Mouse (Mus musculus) forebrain, embryonic 16.5 days (tissue): ENCODE measurements at regions not wholly inside any gene's neighbourhood (a gene's known extent, or its start where the extent isn't known, plus 50 kb on each side); places are given as distances from the start of the nearest gene placed in this dataset.

ENCODE experiments used
- ATAC-seq: fragments of 200-750 bp; cut with Nextera tagmentation; 2 replicates; pipeline ENCODE4 v1.8.0; 2017; ENCODE audit warnings: mild to moderate bottlenecking, moderate library complexity
- H3K27ac ChIP-seq: fragments of 300-500 bp; sonication (generic); 2 replicates; pipeline ENCODE4 v1.5.1; 2014; ENCODE audit warnings: low read length, control low read depth
- H3K27me3 ChIP-seq: fragments of 300-500 bp; sonication (generic); replicated peaks from 2 replicates; pipeline ENCODE4 v1.6.1; 2014; ENCODE audit warnings: low read length; ENCODE audit not compliant: control insufficient read depth, insufficient read depth
- H3K36me3 ChIP-seq: fragments of 300-500 bp; sonication (generic); 2 replicates; pipeline ENCODE4 v1.6.1; 2014; ENCODE audit not compliant: control insufficient read depth, insufficient read depth
- H3K4me1 ChIP-seq: fragments of 300-500 bp; sonication (generic); replicated peaks from 2 replicates; pipeline ENCODE4 v1.6.1; 2014; ENCODE audit warnings: low read length; ENCODE audit not compliant: control insufficient read depth, insufficient read depth
- H3K4me2 ChIP-seq: fragments of 300-500 bp; sonication (generic); 2 replicates; pipeline ENCODE4 v1.6.1; 2014; ENCODE audit warnings: mild to moderate bottlenecking, low read length, control low read depth
- H3K4me3 ChIP-seq: fragments of 300-500 bp; sonication (generic); replicated peaks from 2 replicates; pipeline ENCODE4 v1.5.1; 2014; ENCODE audit warnings: mild to moderate bottlenecking, low read length, control low read depth
- H3K9ac ChIP-seq: fragments of 300-500 bp; sonication (generic); replicated peaks from 2 replicates; pipeline ENCODE4 v1.6.1; 2014; ENCODE audit warnings: low read depth, low read length, control low read depth
- H3K9me3 ChIP-seq: fragments of 300-500 bp; sonication (generic); 2 replicates; pipeline ENCODE4 v1.6.1; 2016; ENCODE audit warnings: low read length; ENCODE audit not compliant: control insufficient read depth
- WGBS: fragments of 180-500 bp; shearing (Covaris S2); extraction: QIAGEN DNeasy Blood & Tissue Kit; methylation state at CpG from one replicate; pipeline ENCODE4 v1.1.7; 2014; 5-methylcytosine and 5-hydroxymethylcytosine counted together

DNA sequence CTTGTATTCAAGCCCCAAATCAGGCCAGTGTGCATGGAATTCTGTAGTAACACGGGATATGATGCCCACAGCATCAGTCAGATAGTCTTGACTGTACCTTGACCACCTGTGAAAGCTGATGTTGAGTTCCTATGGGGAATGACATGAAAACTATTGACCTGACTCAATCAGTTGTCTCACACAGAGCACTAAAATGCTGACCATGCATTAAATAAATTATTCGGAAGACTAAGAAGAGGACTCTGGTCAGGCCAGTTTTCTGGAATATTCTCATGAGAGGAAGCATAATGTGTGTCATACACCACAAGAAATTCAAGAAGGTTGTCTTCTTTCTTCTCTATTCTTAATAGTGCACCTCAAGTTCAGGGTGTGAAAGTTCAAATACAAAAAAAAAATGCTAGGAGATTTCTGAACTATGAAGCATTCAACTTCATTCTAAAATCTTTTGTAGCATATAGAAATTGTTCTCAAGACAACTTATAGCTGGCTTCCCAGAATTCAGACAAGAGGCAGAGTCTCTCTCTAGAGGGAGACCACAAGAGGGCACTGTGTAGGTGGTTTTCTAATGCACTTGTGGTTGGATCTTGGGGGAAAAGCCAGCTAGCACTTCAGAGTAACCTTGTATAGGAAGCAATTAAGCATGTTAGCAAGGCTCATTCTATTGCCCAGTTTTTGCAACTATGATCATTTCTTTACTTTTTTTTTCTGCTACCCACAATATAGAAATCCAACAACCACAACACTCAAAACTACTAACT is 279.7 kb downstream of the Nsun3 start:
- Histone ChIP-seq H3K9ac (no peak overlapping the region), H3K27ac (no peak overlapping the region), H3K4me2 (no peak overlapping the region), H3K4me3 (no peak overlapping the region), H3K4me1 (no peaks in the 10 kb centered on the region), H3K36me3 (no peaks in the 10 kb centered on the region), H3K27me3 (no peaks in the 10 kb centered on the region), H3K9me3 (no peaks in the 10 kb centered on the region)
- ATAC-seq, result no peak
- 64% methylated on average over 2 of the region's 2 CpGs for WGBS

DNA sequence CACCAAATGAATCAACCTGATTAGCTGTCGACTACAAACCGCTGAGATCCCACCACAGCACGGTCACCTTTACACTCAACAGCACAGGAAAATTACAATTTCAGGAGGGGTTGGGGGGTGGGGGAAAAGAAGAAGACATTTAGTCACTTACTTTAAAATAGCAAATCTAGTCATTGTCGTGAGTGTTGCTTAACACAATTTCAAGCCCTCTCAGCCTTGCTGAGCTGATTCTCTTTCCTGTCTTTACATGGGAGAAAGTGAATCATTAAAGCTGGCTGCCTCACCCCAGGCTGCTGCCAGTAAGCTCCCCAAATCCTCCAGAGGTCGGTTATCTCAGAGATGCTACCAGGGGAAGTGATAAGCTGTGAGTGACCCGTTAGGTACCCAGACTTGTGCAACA is 285.7 kb downstream of the Nsun3 start:
- Histone ChIP-seq H3K4me2 (no peak overlapping the region), H3K27me3 (no peaks in the 10 kb centered on the region), H3K4me3 (no peak overlapping the region), H3K9me3 (no peaks in the 10 kb centered on the region), H3K36me3 (no peaks in the 10 kb centered on the region), H3K9ac (no peak overlapping the region), H3K27ac (no peak overlapping the region), H3K4me1 (no peaks in the 10 kb centered on the region)
- ATAC-seq, result no peak
- 76% methylated on average over 6 of the region's 6 CpGs for WGBS

DNA sequence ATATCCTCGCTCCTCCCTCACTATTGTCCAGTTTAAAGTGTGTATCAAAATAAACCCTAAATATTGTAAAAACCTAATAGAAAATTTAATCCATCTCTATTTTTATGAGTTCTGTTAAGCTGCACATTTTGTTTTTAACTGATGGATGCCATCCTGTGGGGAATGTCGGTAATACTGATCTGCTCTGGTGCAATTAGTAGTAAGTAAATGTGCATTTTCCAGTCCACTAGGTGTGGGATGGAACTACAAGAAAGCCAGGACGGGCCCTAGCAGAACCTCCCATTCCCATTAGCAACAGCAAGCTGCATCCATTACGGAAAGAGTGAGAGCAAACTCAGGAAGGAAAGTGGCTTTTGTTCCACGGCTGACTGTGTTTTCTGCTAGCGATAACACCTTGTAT is 286.3 kb downstream of the Nsun3 start:
- Histone ChIP-seq H3K27ac (no peak overlapping the region), H3K4me3 (no peak overlapping the region), H3K4me1 (no peaks in the 10 kb centered on the region), H3K4me2 (no peak overlapping the region), H3K27me3 (no peaks in the 10 kb centered on the region), H3K36me3 (no peaks in the 10 kb centered on the region), H3K9ac (no peak overlapping the region), H3K9me3 (no peaks in the 10 kb centered on the region)
- peak; percentile 61; the same call in 1 of the 2 replicates for ATAC-seq
- WGBS, result 66% methylated on average over 6 of the region's 6 CpGs

- H3K4me2 ChIP-seq, result no peak overlapping the region
- H3K27ac ChIP-seq, result no peak overlapping the region
- no peaks in the 10 kb centered on the region for H3K36me3 ChIP-seq
- H3K9me3 ChIP-seq, result no peaks in the 10 kb centered on the region
- no peak overlapping the region for H3K9ac ChIP-seq
- H3K4me1 ChIP-seq, result no peaks in the 10 kb centered on the region
- ATAC-seq, result no peak
- WGBS, result 80% methylated on average over 5 of the region's 5 CpGs
- no peaks in the 10 kb centered on the region for H3K27me3 ChIP-seq
- no peak overlapping the region for H3K4me3 ChIP-seq
Observed at GRCm38 (mm10) chr16:62498761-62499160, 287.9 kb downstream of the Nsun3 start.

GRCm38 (mm10) chr16:62496697-62497096 is 289.9 kb downstream of the Nsun3 start:
- no peak overlapping the region for H3K9ac ChIP-seq
- no peaks in the 10 kb centered on the region for H3K27me3 ChIP-seq
- no peaks in the 10 kb centered on the region for H3K36me3 ChIP-seq
- no peaks in the 10 kb centered on the region for H3K4me1 ChIP-seq
- no peaks in the 10 kb centered on the region for H3K9me3 ChIP-seq
- ATAC-seq, result no peak
- no peak overlapping the region for H3K27ac ChIP-seq
- H3K4me2 ChIP-seq, result no peak overlapping the region
- 41% methylated on average over 9 of the region's 9 CpGs for WGBS
- H3K4me3 ChIP-seq, result no peak overlapping the region

GRCm38 (mm10) chr16:62470133-62470532 is 316.5 kb downstream of the Nsun3 start:
- Histone ChIP-seq H3K27ac (no peak overlapping the region), H3K4me3 (no peak overlapping the region), H3K9me3 (no peaks in the 10 kb centered on the region), H3K36me3 (no peaks in the 10 kb centered on the region), H3K4me2 (no peak overlapping the region), H3K9ac (no peak overlapping the region), H3K27me3 (no peaks in the 10 kb centered on the region), H3K4me1 (peaks cover 7% of the 10 kb centered on the region; the same call in 1 of the 2 replicates)
- WGBS, result 59% methylated on average over 2 of the region's 2 CpGs
- no peak for ATAC-seq

- peak; percentile 63 for ATAC-seq
- H3K9ac ChIP-seq, result no peak overlapping the region
- WGBS, result 30% methylated on average over 3 of the region's 3 CpGs
Observed at GRCm38 (mm10) chr16:62469286-62469685, 317.3 kb downstream of the Nsun3 start.

GRCm38 (mm10) chr16:62468846-62469245 is 317.8 kb downstream of the Nsun3 start:
- Histone ChIP-seq H3K4me3 (no peak overlapping the region), H3K27ac (no peak overlapping the region), H3K4me2 (no peak overlapping the region), H3K4me1 (peaks cover 7% of the 10 kb centered on the region; the same call in 1 of the 2 replicates), H3K36me3 (no peaks in the 10 kb centered on the region), H3K27me3 (no peaks in the 10 kb centered on the region), H3K9me3 (no peaks in the 10 kb centered on the region), H3K9ac (no peak overlapping the region)
- ATAC-seq, result peak; percentile 89
- WGBS, result 5% methylated on average over 3 of the region's 3 CpGs

More at GRCm38 (mm10) chr16:62469286-62469685, 317.3 kb downstream of the Nsun3 start:
- H3K27me3 ChIP-seq, result no peaks in the 10 kb centered on the region
- peaks cover 7% of the 10 kb centered on the region; the same call in 1 of the 2 replicates for H3K4me1 ChIP-seq
- no peaks in the 10 kb centered on the region for H3K36me3 ChIP-seq
- H3K4me2 ChIP-seq, result no peak overlapping the region
- no peaks in the 10 kb centered on the region for H3K9me3 ChIP-seq
- no peak overlapping the region for H3K4me3 ChIP-seq
- no peak overlapping the region for H3K27ac ChIP-seq

GRCm38 (mm10) chr16:62459949-62460551 is 326.6 kb downstream of the Nsun3 start:
- Histone ChIP-seq H3K27ac (0 out of 2 replicates have a peak overlapping the region, but pooled peaks have one; percentile 14), H3K9ac (no peak overlapping the region), H3K27me3 (no peaks in the 10 kb centered on the region), H3K4me3 (no peak overlapping the region), H3K4me1 (peaks cover 9% of the 10 kb centered on the region), H3K4me2 (no peak overlapping the region), H3K36me3 (no peaks in the 10 kb centered on the region), H3K9me3 (no peaks in the 10 kb centered on the region)
- 12% methylated on average over 4 of the region's 4 CpGs for WGBS
- peak; percentile 91 for ATAC-seq
